Mouse (Mus musculus) CH12.LX (cell line): ENCODE measurements at regions not wholly inside any gene's neighbourhood (a gene's known extent, or its start where the extent isn't known, plus 50 kb on each side); places are given as distances from the start of the nearest gene placed in this dataset.

ENCODE experiments used
- DNase-seq: peaks from one replicate; pipeline ENCODE4 v3.0.0-alpha.2; 2013; ENCODE audit errors: extremely low read depth
- H3K27ac ChIP-seq: 2 replicates; pipeline ENCODE4 v1.5.1; 2012; ENCODE audit warnings: low read depth, mild to moderate bottlenecking, control low read depth, moderate library complexity; ENCODE audit not compliant: insufficient read depth
- H3K27me3 ChIP-seq: replicated peaks from 2 replicates; pipeline ENCODE3; 2012; ENCODE audit warnings: inconsistent platforms
- H3K36me3 ChIP-seq, 2 experiments: replicated peaks in 1 of 2; 2 replicates each; pipeline versions ENCODE3 to v1.6.1; 2012; ENCODE audit warnings: inconsistent platforms in 1 of 2, low read length in 1 of 2, mild to moderate bottlenecking in 1 of 2, mixed read lengths in 1 of 2, moderate library complexity in 1 of 2; ENCODE audit not compliant: control insufficient read depth in 1 of 2, insufficient read depth in 1 of 2
- H3K4me1 ChIP-seq, 2 experiments: 2 replicates each; pipeline ENCODE4 v1.6.1; 2012; ENCODE audit warnings: inconsistent platforms in 1 of 2, moderate library complexity in 1 of 2; ENCODE audit not compliant: insufficient read depth in 2 of 2, control insufficient read depth in 1 of 2
- H3K4me2 ChIP-seq: 2 replicates; pipeline ENCODE4 v1.6.1; 2012; ENCODE audit warnings: low read depth, mild to moderate bottlenecking, control low read depth; ENCODE audit not compliant: poor library complexity, insufficient read depth, severe bottlenecking
- H3K4me3 ChIP-seq, 3 experiments: fragments of 150-350 bp in 1 of 3; sonication (generic) in 1 of 3; replicated peaks in 1 of 3; 2 replicates each; pipeline versions ENCODE3 to v1.5.1; 2011 to 2012; ENCODE audit warnings: low read depth in 2 of 3, low read length in 2 of 3, mild to moderate bottlenecking in 2 of 3, moderate library complexity in 2 of 3, control low read depth in 1 of 3, improper control_type of control experiment in 1 of 3, inconsistent platforms in 1 of 3, mixed read lengths in 1 of 3; ENCODE audit not compliant: poor library complexity in 1 of 3
- H3K79me2 ChIP-seq: replicated peaks from 2 replicates; pipeline ENCODE4 v1.6.1; 2012; ENCODE audit warnings: mild to moderate bottlenecking, moderate library complexity; ENCODE audit not compliant: control insufficient read depth, poor library complexity, insufficient read depth, severe bottlenecking; ENCODE audit errors: extremely low read depth
- H3K9ac ChIP-seq: 2 replicates; pipeline ENCODE4 v1.6.1; 2012; ENCODE audit warnings: low read depth, mild to moderate bottlenecking, control low read depth, moderate library complexity; ENCODE audit not compliant: insufficient read depth
- H3K9me3 ChIP-seq: replicated peaks from 2 replicates; pipeline ENCODE3; 2012; ENCODE audit warnings: low read length, inconsistent platforms, mixed read lengths
- ELF1 ChIP-seq: IDR thresholded peaks from 2 replicates; pipeline ENCODE4 v1.6.1; 2014; ENCODE audit warnings: low read depth, mild to moderate bottlenecking, inconsistent platforms, low read length, improper control_type of control experiment
- GABPA ChIP-seq: IDR thresholded peaks from 2 replicates; pipeline ENCODE4 v1.6.1; 2012; ENCODE audit warnings: low read depth, low read length, improper control_type of control experiment, inconsistent platforms; ENCODE audit not compliant: insufficient replicate concordance
- IRF4 ChIP-seq: IDR thresholded peaks from 2 replicates; pipeline ENCODE4 v1.6.1; 2014; ENCODE audit warnings: low read depth, mild to moderate bottlenecking, inconsistent platforms, low read length, improper control_type of control experiment
- JUND ChIP-seq: conservative IDR thresholded peaks from 2 replicates; pipeline ENCODE4 v1.6.1; 2011; ENCODE audit warnings: low read depth, low read length, improper control_type of control experiment
- MAX ChIP-seq: IDR thresholded peaks from 2 replicates; pipeline ENCODE4 v1.6.1; 2011; ENCODE audit warnings: low read length, improper control_type of control experiment
- MAZ ChIP-seq: IDR thresholded peaks from 2 replicates; pipeline ENCODE4 v1.6.1; 2012; ENCODE audit warnings: low read depth, mild to moderate bottlenecking, inconsistent platforms, low read length, improper control_type of control experiment, moderate library complexity
- MEF2A ChIP-seq: IDR thresholded peaks from 2 replicates; pipeline ENCODE4 v1.6.1; 2014; ENCODE audit warnings: low read depth, mild to moderate bottlenecking, inconsistent platforms, low read length, improper control_type of control experiment, borderline replicate concordance
- MXI1 ChIP-seq: IDR thresholded peaks from 2 replicates; pipeline ENCODE4 v1.6.1; 2011; ENCODE audit warnings: mild to moderate bottlenecking, low read depth, low read length, improper control_type of control experiment
- MYC ChIP-seq: IDR thresholded peaks from 2 replicates; pipeline ENCODE4 v1.6.1; 2011; ENCODE audit warnings: low read depth, mild to moderate bottlenecking, improper control_type of control experiment, low read length
- NRF1 ChIP-seq: IDR thresholded peaks from 2 replicates; pipeline ENCODE4 v1.6.1; 2014; ENCODE audit warnings: low read depth, mild to moderate bottlenecking, inconsistent platforms, low read length, improper control_type of control experiment, moderate library complexity
- PAX5 ChIP-seq: IDR thresholded peaks from 2 replicates; pipeline ENCODE4 v1.6.1; 2012; ENCODE audit warnings: low read length, inconsistent platforms, mixed read lengths
- POLR2A ChIP-seq: IDR thresholded peaks from 2 replicates; pipeline ENCODE4 v1.6.1; 2011; ENCODE audit warnings: low read depth, mild to moderate bottlenecking, improper control_type of control experiment, low read length
- POLR2AphosphoS2 ChIP-seq: IDR thresholded peaks from 2 replicates; pipeline ENCODE4 v1.6.1; 2011; ENCODE audit warnings: low read depth, low read length, improper control_type of control experiment
- RAD21 ChIP-seq: IDR thresholded peaks from 2 replicates; pipeline ENCODE4 v1.6.1; 2011; ENCODE audit warnings: low read depth, mild to moderate bottlenecking, low read length, improper control_type of control experiment, moderate library complexity
- RCOR1 ChIP-seq: conservative IDR thresholded peaks from 2 replicates; pipeline ENCODE4 v1.6.1; 2012; ENCODE audit warnings: low read depth, mild to moderate bottlenecking, inconsistent platforms, low read length, improper control_type of control experiment
- SIN3A ChIP-seq: IDR thresholded peaks from 2 replicates; pipeline ENCODE4 v1.6.1; 2012; ENCODE audit warnings: low read length, improper control_type of control experiment, inconsistent platforms
- TBP ChIP-seq: conservative IDR thresholded peaks from 2 replicates; pipeline ENCODE4 v1.6.1; 2011; ENCODE audit warnings: low read depth, low read length, improper control_type of control experiment
- USF2 ChIP-seq: conservative IDR thresholded peaks from 2 replicates; pipeline ENCODE4 v1.6.1; 2011; ENCODE audit warnings: low read depth, low read length, improper control_type of control experiment
- dilution Hi-C: fragments of 300-500 bp; cut with MboI; formaldehyde crosslinking; loops from 2 replicates; pipeline ENCODE4 v1.14.3; 2020; ENCODE audit warnings: low sequenced_read_pairs; ENCODE audit not compliant: extremely low pct_unique_long_range_greater_than_20kb, extremely low pct_ligation_motif_present
- in situ Hi-C: fragments of 300-500 bp; cut with MboI; formaldehyde crosslinking; loops from 3 replicates; pipeline ENCODE4 v1.14.3; 2019; ENCODE audit warnings: low sequenced_read_pairs, low pct_ligation_motif_present, low pct_unique_long_range_greater_than_20kb, mixed read lengths

DNA sequence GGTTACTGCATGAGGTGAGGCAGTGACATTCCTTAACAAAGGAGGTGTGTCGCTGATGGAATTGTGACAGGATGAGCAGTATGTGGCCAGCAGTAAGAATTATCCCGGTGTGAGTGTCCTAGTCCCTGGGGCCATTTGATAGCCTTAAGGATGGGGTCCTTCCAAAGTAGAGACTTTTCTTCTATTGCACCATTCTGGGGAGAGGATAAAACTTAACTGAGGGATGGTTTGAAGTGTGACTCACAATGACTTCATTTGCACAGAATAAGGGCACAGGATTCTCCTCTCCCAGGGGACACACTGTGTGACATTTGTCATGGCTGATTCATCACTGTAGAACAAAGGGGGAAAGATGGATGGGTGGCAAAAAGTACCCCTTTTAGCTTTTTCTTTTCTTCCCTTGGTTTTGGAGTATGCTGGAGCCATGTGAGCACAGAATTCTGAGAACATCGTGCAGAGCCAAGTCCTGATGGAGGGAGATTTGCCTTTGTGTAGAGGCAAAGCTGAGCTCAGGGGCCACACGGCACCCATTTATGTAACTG is 63.6 kb upstream of the Gpr12 start:
- dilution Hi-C loops, result no loop called here
- in situ Hi-C loops, result no loop called here

DNA sequence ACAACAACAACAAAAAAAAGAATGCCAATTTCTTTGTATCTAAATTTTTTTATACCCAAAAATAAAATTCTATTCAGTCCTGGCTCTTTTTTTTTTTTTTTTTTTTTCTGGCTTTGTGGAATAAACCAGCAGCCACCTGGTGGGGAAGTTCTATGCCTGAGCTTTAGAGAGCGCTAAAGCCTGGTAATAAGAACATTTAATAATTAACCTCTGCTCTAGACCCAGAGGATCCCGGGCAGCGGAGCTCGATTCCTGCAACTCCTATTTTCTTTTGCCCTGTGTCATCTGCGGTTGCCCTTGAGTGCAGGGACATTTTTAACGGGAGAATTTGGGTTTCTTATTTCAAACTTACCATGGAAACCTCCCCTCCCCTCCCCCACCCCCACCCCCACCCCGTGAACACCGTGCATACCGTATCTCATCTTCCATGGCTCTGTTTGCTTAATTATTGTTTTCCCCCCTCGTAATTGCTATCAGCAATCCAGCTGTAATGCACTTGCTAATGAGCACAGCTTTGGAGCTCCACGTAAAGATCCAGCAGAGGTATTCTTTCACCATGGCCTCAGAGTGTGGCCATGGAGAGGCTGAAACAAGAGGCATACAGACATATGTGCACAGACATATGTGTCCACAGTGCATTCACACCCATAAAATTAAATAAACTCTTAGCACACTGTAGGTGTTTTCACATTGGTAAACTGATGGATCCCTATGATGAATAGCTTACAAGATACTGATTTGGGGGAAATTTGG is 62.8 kb upstream of the Gpr12 start:
- Histone ChIP-seq H3K4me2 (no peak overlapping the region), H3K9me3 (no peaks in the 10 kb centered on the region), H3K27ac (no peak overlapping the region), H3K27me3 (peaks cover 2% of the 10 kb centered on the region), H3K79me2 (no peaks in the 10 kb centered on the region), H3K36me3 (no peaks in the 10 kb centered on the region), H3K4me1 (peaks cover 13 to 20% of the 10 kb centered on the region in 2 experiments), H3K4me3 (no peak overlapping the region), H3K9ac (no peak overlapping the region)
- dilution Hi-C loops (no loop called here), in situ Hi-C loops (no loop called here)
- no peak for DNase-seq
- no peak for TF ChIP-seq RAD21

More for the DNA sequence above, 63.6 kb upstream of the Gpr12 start:
- Histone ChIP-seq H3K9ac (no peak overlapping the region), H3K27me3 (peaks cover 2% of the 10 kb centered on the region), H3K9me3 (no peaks in the 10 kb centered on the region), H3K36me3 (no peaks in the 10 kb centered on the region), H3K4me2 (no peak overlapping the region), H3K79me2 (no peaks in the 10 kb centered on the region), H3K4me3 (no peak overlapping the region), H3K27ac (no peak overlapping the region), H3K4me1 (peaks cover 10 to 27% of the 10 kb centered on the region in 2 experiments)
- TF ChIP-seq JUND, result no peak
- no peak for TF ChIP-seq MXI1
- no peak for TF ChIP-seq MAZ
- TF ChIP-seq TBP, result no peak
- no peak for TF ChIP-seq RCOR1
- TF ChIP-seq POLR2AphosphoS2, result no peak
- TF ChIP-seq ELF1, result no peak
- TF ChIP-seq MYC, result no peak
- TF ChIP-seq POLR2A, result no peak
- no peak for TF ChIP-seq USF2
- TF ChIP-seq GABPA, result no peak
- TF ChIP-seq PAX5, result no peak
- TF ChIP-seq MEF2A, result no peak
- no peak for TF ChIP-seq RAD21
- TF ChIP-seq NRF1, result no peak
- TF ChIP-seq MAX, result no peak
- no peak for TF ChIP-seq SIN3A
- TF ChIP-seq IRF4, result no peak
- DNase-seq, result peak; percentile 18
